Mouse (Mus musculus): ENCODE data around the gene Foxj2. TPM values are rescaled to one million over a fixed set of nuclear protein-coding genes. Genes with fewer than 3 reads are reported as not detected.

The Foxj2 gene
- polyA plus RNA-seq, 1 experiment from 2014 or later: 6.7 TPM

DNA sequence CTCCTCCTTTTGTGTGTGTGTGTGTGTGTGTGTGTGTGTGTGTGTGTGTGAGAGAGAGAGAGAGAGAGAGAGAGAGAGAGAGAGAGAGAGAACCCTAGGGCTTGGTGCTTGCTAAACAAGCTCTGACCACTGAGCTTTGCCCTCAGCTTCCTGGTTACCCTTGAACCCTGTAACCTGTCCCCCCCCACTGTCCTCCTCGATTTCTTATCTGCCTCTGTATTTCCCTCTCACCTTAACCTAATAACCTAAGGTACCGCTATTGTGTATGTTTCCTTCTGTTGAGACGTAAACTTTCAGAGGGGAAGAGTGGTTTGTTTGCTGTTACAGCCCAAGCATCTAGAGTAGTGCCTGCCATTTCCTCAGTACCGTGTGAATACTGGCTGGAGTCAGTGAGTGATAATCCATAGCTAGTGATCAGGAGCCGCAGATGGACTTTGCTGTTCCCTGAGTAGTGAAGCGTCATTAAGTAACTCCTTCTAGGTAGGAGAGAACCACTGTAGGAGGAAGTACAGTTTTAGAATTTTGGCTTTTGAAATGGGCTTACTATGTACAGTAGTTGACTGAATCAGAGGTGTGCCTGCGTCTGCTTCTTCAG, 59.5 kb downstream of the Foxj2 start:
- ATAC-seq: no peak
- peaks cover 34% of the 10 kb centered on the region for H3K36me3 ChIP-seq (ENCODE audit: control insufficient read depth, insufficient read depth, low read length)
- WGBS: 97% methylated on average over 7 of the region's 7 CpGs

DNA sequence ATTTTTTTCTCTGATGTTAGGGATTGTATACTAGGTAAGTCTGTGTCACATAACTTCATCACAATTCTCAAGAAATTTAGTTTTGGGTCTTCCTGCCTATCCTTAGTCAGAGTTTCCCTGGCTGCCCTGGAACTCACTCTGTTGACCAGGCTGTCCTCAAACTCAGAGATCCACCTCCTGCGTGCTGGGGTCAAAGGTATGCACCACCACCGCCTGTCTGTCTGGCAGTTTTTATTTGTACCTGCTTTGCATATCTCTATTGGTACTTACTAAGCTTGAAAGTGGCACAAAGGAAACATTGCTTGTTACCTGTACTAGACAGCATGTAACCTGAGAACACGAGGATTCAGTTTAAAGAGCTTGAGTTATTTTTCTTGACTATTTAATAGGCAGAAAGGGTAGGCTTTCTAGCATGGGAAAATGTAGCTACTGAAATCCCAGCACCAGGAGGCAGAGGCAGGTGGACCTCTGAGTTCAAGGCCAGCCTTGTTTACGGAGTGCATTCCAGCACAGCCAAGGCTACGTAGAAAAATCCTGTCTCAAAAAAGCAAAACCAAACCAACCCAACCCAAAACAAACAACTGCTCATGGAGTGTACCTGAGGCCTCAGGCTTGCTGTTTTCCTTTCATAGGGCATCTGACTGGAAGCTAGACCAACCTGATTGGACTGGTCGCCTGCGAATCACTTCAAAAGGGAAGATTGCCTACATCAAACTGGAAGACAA, 60.2 kb downstream of the Foxj2 start:
- 92% methylated on average over 7 of the region's 7 CpGs for WGBS
- ATAC-seq: no peak
- peaks cover 35% of the 10 kb centered on the region for H3K36me3 ChIP-seq (ENCODE audit: control insufficient read depth, insufficient read depth, low read length)

More for the DNA sequence above, 59.5 kb downstream of the Foxj2 start:
- no peaks in the 10 kb centered on the region for H3K27me3 ChIP-seq (replicated peaks; ENCODE audit: control insufficient read depth, insufficient read depth, low read length)
- peaks cover 14% of the 10 kb centered on the region for H3K4me1 ChIP-seq (ENCODE audit: control insufficient read depth, insufficient read depth, low read depth, low read length)
- H3K4me3 ChIP-seq (ENCODE audit: low read length): no peak overlapping the region
- no peak overlapping the region for H3K9ac ChIP-seq (ENCODE audit: low read depth, low read length)
- H3K4me2 ChIP-seq (ENCODE audit: low read length): no peak overlapping the region
- no peaks in the 10 kb centered on the region for H3K9me3 ChIP-seq (ENCODE audit: control insufficient read depth, low read length)
- H3K27ac ChIP-seq (ENCODE audit: low read depth, low read length): no peak overlapping the region

DNA sequence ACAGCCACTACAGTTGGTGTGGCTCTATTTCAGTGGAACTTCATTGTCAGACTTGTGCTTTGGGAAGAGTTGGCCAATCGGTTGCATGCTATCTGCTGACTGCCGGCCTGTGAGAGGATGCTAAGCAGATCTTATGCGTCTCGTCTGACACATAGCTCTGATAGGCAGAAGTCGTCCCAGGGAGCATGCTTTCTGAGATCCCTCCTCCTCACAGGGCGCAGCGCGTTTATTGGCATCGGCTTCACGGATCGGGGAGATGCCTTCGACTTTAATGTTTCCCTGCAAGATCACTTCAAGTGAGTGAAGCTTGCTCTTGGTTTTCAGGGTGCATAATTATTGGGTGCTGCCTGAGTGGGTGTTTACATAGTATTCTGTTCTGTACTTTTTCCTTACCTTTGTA, 61.6 kb downstream of the Foxj2 start:
- 97% methylated on average over 12 of the region's 12 CpGs for WGBS
- no peak for ATAC-seq
- Histone ChIP-seq H3K9me3 (ENCODE audit: control insufficient read depth, low read length) (no peaks in the 10 kb centered on the region), H3K4me2 (ENCODE audit: low read length) (no peak overlapping the region), H3K4me1 (ENCODE audit: control insufficient read depth, insufficient read depth, low read depth, low read length) (peaks cover 2% of the 10 kb centered on the region; the same call in 1 of the 2 replicates), H3K4me3 (ENCODE audit: low read length) (no peak overlapping the region), H3K36me3 (ENCODE audit: control insufficient read depth, insufficient read depth, low read length) (peaks cover 38% of the 10 kb centered on the region), H3K27ac (ENCODE audit: low read depth, low read length) (no peak overlapping the region), H3K27me3 (replicated peaks; ENCODE audit: control insufficient read depth, insufficient read depth, low read length) (no peaks in the 10 kb centered on the region), H3K9ac (ENCODE audit: low read depth, low read length) (no peak overlapping the region)

More for the DNA sequence above, 60.2 kb downstream of the Foxj2 start:
- no peak overlapping the region for H3K4me3 ChIP-seq (ENCODE audit: low read length)
- H3K27ac ChIP-seq (ENCODE audit: low read depth, low read length): no peak overlapping the region
- no peak overlapping the region for H3K9ac ChIP-seq (ENCODE audit: low read depth, low read length)
- H3K27me3 ChIP-seq (replicated peaks; ENCODE audit: control insufficient read depth, insufficient read depth, low read length): no peaks in the 10 kb centered on the region
- no peak overlapping the region for H3K4me2 ChIP-seq (ENCODE audit: low read length)
- H3K9me3 ChIP-seq (ENCODE audit: control insufficient read depth, low read length): no peaks in the 10 kb centered on the region
- H3K4me1 ChIP-seq (ENCODE audit: control insufficient read depth, insufficient read depth, low read depth, low read length): peaks cover 14% of the 10 kb centered on the region

GRCm38 (mm10) chr6:122883603-122884002, 63.9 kb downstream of the Foxj2 start:
- WGBS: 91% methylated on average over 9 of the region's 9 CpGs
- no peaks in the 10 kb centered on the region for H3K9me3 ChIP-seq (ENCODE audit: control insufficient read depth, low read length)
- no peaks in the 10 kb centered on the region for H3K27me3 ChIP-seq (replicated peaks; ENCODE audit: control insufficient read depth, insufficient read depth, low read length)
- H3K4me3 ChIP-seq (ENCODE audit: low read length): no peak overlapping the region
- no peaks in the 10 kb centered on the region for H3K4me1 ChIP-seq (ENCODE audit: control insufficient read depth, insufficient read depth, low read depth, low read length)
- ATAC-seq: no peak
- no peak overlapping the region for H3K27ac ChIP-seq (ENCODE audit: low read depth, low read length)
- H3K9ac ChIP-seq (ENCODE audit: low read depth, low read length): no peak overlapping the region
- peaks cover 57% of the 10 kb centered on the region for H3K36me3 ChIP-seq (ENCODE audit: control insufficient read depth, insufficient read depth, low read length)
- no peak overlapping the region for H3K4me2 ChIP-seq (ENCODE audit: low read length)

- no peaks in the 10 kb centered on the region for H3K27me3 ChIP-seq (replicated peaks; ENCODE audit: control insufficient read depth, insufficient read depth, low read length)
- H3K4me3 ChIP-seq (ENCODE audit: low read length): no peak overlapping the region
- no peaks in the 10 kb centered on the region for H3K9me3 ChIP-seq (ENCODE audit: control insufficient read depth, low read length)
- H3K4me2 ChIP-seq (ENCODE audit: low read length): no peak overlapping the region
- ATAC-seq: no peak
- H3K4me1 ChIP-seq (ENCODE audit: control insufficient read depth, insufficient read depth, low read depth, low read length): no peaks in the 10 kb centered on the region
- WGBS: 92% methylated on average over 2 of the region's 2 CpGs
- no peak overlapping the region for H3K9ac ChIP-seq (ENCODE audit: low read depth, low read length)
- H3K27ac ChIP-seq (ENCODE audit: low read depth, low read length): no peak overlapping the region
- peaks cover 37% of the 10 kb centered on the region for H3K36me3 ChIP-seq (ENCODE audit: control insufficient read depth, insufficient read depth, low read length)
Measured at GRCm38 (mm10) chr6:122889599-122889998, 69.9 kb downstream of the Foxj2 start.

GRCm38 (mm10) chr6:122892442-122893049, 72.8 kb downstream of the Foxj2 start:
- 11% methylated on average over 2 of the region's 2 CpGs for WGBS
- Histone ChIP-seq H3K9me3 (ENCODE audit: control insufficient read depth, low read length) (no peaks in the 10 kb centered on the region), H3K36me3 (ENCODE audit: control insufficient read depth, insufficient read depth, low read length) (peaks cover 20% of the 10 kb centered on the region), H3K4me1 (ENCODE audit: control insufficient read depth, insufficient read depth, low read depth, low read length) (no peaks in the 10 kb centered on the region), H3K4me3 (ENCODE audit: low read length) (no peak overlapping the region), H3K4me2 (ENCODE audit: low read length) (no peak overlapping the region), H3K27me3 (replicated peaks; ENCODE audit: control insufficient read depth, insufficient read depth, low read length) (no peaks in the 10 kb centered on the region), H3K27ac (ENCODE audit: low read depth, low read length) (no peak overlapping the region), H3K9ac (ENCODE audit: low read depth, low read length) (no peak overlapping the region)
- peak; percentile 75 for ATAC-seq

Small RNA genes within 50 kb of the gene (microRNA-seq; reads per million reads assigned to microRNA genes)
- gene Mir7231: not detected

Other genes starting within 250 kb of the Foxj2 start
- 1.3 and 2.8 TPM in 2 replicates for gene Apobec1, start 217.5 kb upstream of the Foxj2 start, polyA plus RNA-seq (2015; fragmentation: Nextera tagmentation; extraction: Ambion mirVana)
- gene Gdf3, start 209.8 kb upstream of the Foxj2 start, polyA plus RNA-seq (2015; fragmentation: Nextera tagmentation; extraction: Ambion mirVana): 0.06 TPM in 1 of 2 replicates, not detected in the other
- not detected in 2 replicates for gene Dppa3, start 193.5 kb upstream of the Foxj2 start, polyA plus RNA-seq (2015; fragmentation: Nextera tagmentation; extraction: Ambion mirVana)
- gene Nanog, start 112.4 kb upstream of the Foxj2 start, polyA plus RNA-seq (2015; fragmentation: Nextera tagmentation; extraction: Ambion mirVana): 0.08 and 0.25 TPM in 2 replicates
- 57.0 and 57.4 TPM in 2 replicates for gene Slc2a3, start 18.3 kb upstream of the Foxj2 start, polyA plus RNA-seq (2015; fragmentation: Nextera tagmentation; extraction: Ambion mirVana)
- 1.2 and 2.2 TPM in 2 replicates for gene C3ar1, start 36.2 kb downstream of the Foxj2 start, polyA plus RNA-seq (2015; fragmentation: Nextera tagmentation; extraction: Ambion mirVana)
- gene Necap1, start 54.6 kb downstream of the Foxj2 start, polyA plus RNA-seq (2015; fragmentation: Nextera tagmentation; extraction: Ambion mirVana): 169 and 177 TPM in 2 replicates
- gene Clec4a1, start 101.9 kb downstream of the Foxj2 start, polyA plus RNA-seq (2015; fragmentation: Nextera tagmentation; extraction: Ambion mirVana): 1.2 and 2.0 TPM in 2 replicates
- 1.4 and 1.5 TPM in 2 replicates for gene Clec4a3, start 132.6 kb downstream of the Foxj2 start, polyA plus RNA-seq (2015; fragmentation: Nextera tagmentation; extraction: Ambion mirVana)
- not detected in 2 replicates for gene Clec4a4, start 170.5 kb downstream of the Foxj2 start, polyA plus RNA-seq (2015; fragmentation: Nextera tagmentation; extraction: Ambion mirVana)
- not detected in 2 replicates for gene Clec4b1, start 230.0 kb downstream of the Foxj2 start, polyA plus RNA-seq (2015; fragmentation: Nextera tagmentation; extraction: Ambion mirVana)